Mouse (Mus musculus): Measurements from ENCODE around the gene Chac1.

The Chac1 gene

DNA sequence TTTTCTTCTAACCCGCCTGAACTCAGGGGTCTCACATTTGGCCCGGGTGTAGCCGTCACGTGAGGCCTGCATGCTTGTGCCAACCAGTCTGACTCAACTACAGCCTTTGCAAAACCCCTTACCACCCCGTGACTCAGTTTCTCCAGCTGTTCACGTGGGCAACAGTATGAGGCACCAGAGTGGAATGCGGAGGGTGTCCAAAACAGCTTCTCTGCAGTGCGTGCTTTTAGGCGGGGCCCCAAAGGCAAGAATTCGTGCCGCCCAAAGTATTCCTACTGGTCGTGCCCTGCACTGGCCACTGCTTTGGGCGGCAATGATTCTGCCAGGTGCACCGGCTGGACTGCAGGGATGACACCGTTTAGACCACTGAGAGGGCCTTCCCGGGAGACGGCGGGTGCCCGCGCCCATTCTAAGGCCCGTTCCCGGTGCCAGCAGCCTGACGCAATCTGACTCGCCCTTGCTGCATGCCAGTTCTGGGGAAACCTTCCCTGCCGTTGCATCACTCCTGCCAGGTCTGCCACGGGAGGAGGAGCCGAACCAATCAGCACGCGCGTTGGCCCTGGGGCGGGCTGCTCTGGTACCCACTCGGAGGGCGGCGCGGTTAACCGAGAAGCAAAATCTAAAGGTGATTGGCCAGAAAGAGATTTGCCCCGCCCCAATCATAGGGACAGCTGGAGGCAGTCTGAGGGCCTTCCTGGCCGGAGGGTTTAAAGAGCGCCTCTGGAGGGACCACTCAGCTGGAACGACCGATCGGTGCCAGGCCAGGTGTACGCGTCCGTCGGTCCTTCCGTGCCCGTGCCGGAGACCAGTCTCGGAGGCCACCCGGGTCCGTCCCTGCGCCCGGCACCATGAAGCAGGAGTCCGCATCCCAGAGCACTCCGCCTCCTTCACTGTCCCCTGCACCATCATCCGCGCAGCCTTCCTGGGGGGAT lies at the start of gene Chac1:
Gene Chac1, plus strand, starts transcription at position 675 of the 932 bp plus-strand sequence.
- DNase-seq (ENCODE audit: low spot score in 2 of 2), result peak; percentile 98 to 99

DNA sequence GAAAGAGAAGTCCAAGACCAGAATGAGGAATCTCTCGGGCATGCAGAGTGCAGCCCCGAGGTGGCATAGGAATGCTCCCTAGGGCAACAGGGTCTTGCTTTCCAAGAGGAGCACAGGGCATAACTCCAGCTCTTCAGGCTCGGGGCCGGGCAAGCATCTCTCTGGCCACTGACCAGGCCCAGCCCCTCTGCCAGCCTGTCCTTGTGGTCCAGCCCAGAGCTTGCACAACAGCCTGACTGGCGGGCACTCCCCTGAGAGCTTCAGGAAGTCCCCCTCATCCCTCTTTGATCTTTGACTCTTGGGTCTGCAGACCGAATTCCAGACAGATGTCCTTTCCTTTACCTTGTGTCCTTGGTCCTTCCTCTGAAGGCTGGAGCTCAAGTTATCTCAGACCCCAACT lies 48.2 kb upstream of the Chac1 start:
- DNase-seq (ENCODE audit: low spot score in 2 of 2), result no peak

DNA sequence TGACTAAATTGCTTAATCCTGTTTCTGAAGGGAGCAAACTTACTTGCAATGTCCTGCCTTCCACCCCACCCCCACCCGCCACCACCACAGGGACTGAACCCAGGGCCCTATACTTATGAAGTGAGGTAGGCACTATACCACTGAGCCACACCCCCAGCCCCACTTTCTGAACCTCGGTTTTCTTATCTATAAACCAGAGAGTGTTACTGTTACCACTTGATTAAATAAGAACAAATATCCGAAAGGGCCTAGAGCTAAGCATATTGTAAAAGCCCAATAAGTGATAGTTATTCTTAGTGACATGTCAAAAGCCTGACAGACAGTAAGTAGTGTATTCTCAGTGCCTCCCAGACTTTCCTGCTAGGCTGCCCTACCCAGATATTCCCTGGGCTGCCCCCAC lies 46.6 kb upstream of the Chac1 start:
- no peak for DNase-seq (ENCODE audit: low spot score in 2 of 2)

DNA sequence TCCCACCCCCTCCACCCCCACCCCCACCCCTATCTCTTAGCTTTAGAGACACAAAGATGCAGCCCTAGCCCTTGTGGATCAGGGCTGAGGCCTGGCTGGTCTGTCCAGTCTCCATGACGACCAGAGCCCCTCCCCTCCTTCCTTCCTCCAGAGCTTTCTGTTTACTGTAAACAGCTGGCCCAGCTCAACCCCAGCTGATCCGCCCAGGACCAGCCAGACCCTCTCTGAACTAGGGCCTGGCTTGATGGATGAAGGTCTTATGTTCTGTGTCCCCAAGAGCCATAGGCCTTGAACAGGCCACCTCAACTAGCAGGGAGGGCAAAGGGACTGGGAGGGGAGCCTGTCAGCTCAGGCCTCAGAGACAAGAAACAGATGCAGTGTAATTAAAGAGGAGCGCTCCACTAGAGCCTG lies 46.2 kb upstream of the Chac1 start:
- DNase-seq (ENCODE audit: low spot score in 2 of 2), result no peak

DNA sequence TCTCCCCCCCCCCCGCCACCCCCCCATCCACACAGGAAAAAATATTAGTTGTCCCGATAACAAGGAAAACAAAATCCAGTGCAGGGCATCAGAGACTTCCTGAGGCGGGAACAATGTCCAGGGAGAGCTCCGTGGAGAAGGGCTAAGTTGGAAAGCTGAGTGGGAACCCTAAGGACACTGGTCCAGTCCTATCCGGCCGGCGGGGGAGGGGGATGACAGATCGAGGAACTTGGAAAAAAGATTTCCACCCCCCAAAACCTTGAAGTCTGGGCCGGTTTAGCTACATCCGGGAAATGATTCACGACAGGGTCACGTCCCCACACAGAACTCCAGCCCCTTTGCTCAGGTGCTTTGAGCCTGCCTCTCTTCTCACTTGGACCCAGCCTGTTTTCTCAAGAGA lies 39.5 kb upstream of the Chac1 start:
- DNase-seq (ENCODE audit: low spot score in 2 of 2), result no peak

DNA sequence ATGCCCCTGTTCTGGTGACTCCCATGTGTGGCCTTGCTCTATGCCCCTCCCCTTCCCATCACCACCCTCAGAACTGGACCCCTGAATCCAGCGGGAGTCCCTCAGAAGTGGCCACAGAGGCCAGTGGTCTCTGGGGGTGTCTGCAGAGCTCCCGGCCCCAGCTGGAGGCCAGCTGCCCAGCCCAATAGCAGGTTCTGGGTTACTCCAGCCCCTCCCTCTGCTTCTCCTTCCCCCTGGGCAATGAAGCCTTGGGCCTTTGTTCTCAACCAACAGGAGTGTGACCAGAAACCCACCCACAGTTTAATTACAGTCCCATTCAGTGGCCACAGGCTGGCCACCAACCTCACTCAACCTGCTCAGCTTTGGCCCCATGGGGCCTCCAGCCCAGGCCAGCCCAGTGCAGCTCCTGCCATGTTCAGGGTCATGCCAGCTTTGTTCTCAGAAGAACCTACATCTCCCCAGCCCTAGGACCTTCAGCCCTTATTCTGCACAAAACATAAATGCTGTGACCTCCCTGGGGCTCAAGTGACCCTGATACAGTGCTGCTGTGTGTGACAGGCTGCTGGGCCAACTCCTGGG lies 38.6 kb upstream of the Chac1 start:
- no peak for DNase-seq (ENCODE audit: low spot score in 2 of 2)

DNA sequence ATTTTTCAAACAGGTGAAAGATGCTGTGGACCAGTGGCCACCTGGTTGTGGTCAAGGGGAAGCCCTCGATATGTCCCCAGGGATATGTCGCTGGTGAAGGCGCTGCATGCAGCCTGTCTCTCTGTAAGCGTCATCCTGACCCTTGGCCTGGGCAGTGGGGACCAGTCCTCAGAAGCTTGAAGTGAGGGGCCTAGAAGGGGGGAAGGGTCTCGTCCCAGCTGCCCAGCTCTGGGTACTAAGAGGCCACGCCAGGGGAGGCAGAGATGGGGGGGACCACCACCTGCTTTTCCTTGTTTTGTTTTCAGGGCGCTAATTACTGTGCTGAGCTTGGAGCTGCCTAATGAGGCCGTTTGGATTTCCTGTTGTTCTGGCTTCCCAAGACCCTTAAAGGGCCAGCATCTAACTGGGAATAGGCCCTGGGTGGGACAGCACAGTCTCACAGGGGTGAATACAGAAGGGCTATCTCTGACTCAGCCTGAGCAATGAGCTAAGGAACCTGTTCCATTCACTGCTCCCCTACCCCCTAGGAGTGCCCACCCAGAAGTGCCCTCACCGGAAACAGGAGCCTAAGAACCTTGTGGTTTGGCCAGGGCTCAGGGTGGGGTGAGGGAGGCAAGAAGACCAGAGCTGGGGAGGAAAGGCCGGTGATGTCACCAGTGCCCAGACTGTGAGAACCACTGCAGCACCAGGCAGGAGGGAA lies 37.1 kb upstream of the Chac1 start:
- no peak for DNase-seq (ENCODE audit: low spot score in 2 of 2)

DNA sequence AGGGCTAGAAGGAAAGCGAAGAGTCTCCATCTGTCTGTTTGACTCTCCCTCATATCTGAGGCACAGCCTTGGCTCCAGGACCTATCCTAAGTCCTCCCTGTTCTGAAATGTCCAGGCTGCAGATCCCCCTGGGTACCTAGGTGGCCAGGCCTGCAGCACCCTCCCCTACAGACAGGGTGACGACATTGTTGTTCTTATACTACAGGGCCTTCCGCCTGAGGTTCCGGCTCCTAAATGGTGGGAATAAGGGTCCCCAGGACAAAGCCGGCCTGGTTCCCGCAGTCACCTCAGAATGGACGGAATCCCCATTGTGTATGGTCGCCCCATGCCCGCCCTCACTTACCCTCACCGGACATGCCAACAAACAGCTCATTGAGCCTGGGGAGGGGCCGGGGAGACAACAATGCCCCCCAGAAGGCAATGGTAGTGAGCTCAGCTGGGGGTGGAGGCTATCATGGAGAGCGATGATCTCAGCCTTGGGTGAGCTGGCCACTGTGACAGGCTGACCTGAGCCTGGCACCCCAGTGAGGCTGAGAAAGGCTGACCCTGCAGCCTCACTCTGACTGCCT lies 36.2 kb upstream of the Chac1 start:
- DNase-seq (ENCODE audit: low spot score in 2 of 2), result no peak

DNA sequence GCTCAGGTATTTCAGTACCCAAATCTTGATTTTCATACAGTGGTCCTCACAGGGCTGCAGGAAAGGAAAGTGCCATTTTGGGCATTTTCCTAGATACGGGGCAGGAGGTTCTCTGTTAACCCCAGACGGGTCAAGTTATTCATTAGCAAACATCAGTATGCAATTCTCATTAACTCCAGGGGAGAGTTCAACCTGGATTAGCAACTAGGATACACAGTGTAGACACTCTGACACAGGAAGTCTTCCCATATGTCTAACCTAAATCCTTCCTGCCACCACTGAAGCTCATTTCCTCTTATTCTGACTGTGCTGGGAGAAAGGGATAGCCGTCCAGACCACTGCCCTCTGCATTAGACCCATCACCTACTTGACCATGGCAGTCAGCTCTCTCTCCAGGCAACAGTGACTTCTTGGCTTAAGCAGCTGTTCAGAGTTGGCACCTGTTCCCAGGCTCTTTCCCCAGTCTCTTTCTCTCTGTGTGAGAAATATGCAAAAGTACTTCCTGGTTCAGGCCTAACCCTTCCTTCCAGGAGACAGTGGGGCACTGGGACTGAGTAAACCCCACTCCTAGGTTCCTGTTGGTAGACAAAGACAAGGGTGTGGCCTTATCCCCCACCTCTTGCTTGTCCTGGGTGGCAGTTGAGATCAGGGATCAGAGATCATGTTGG lies 32.9 kb upstream of the Chac1 start:
- DNase-seq (ENCODE audit: low spot score in 2 of 2), result no peak

DNA sequence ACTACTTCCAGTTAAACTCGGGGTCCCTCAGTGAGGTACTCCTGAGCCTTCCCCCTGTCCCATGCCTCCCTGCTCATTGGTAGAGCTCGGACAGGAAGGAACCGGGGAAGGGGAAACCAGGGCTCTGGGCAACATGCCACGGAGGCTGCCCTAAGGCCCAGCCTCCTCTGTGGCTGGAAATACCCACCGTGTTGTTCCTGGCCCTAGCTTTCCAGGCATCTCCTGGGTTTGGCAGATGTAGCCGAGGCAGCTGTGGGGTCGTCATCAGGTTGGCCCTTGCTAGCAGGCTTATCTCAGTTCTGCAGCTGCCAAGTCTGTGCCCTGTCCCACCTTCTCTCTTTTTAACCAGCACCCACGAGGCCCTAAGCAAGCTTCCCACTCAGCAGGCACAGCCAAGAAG lies 30.5 kb upstream of the Chac1 start:
- DNase-seq (ENCODE audit: low spot score in 2 of 2), result no peak

DNA sequence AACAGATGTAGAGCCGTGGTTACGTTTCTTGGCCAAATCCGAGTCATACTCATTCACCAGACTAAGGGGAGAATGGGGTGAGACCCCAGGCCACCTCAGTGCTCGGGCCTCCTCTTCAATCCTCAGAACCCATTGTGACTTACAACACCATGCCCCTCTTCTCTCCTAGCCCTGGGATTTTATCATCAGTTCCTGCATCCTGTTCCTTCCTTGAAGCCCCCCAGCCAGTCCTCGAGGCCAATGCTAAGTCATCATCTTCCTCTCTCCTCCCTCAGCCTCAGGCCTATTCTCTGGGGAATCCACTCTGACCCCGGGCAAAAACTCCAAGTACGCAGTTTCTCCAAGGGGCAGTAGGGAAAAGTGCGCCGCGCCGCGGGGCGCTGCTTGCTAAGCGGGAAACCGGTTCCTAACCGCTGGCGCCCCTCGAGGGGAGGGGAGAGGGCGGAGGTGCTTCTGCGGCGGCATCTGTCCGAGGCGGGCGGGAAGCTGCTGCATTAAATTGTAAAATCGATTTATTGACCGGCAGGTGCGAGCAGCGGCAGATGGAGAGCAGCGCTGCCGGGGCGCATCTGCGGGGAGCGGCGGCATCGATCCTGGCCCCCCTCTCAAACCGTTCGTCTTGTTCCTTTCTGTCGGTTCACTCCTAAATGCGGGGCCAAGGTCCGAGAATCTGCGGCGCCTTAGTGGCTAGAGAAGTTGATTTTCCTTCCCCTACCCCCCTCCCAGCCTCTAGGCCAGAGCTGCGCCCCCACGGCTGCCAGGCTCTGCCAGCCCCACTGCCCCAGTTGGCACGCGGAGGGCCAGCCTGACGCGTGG lies 29.1 kb upstream of the Chac1 start:
- DNase-seq (ENCODE audit: low spot score in 2 of 2), result no peak

DNA sequence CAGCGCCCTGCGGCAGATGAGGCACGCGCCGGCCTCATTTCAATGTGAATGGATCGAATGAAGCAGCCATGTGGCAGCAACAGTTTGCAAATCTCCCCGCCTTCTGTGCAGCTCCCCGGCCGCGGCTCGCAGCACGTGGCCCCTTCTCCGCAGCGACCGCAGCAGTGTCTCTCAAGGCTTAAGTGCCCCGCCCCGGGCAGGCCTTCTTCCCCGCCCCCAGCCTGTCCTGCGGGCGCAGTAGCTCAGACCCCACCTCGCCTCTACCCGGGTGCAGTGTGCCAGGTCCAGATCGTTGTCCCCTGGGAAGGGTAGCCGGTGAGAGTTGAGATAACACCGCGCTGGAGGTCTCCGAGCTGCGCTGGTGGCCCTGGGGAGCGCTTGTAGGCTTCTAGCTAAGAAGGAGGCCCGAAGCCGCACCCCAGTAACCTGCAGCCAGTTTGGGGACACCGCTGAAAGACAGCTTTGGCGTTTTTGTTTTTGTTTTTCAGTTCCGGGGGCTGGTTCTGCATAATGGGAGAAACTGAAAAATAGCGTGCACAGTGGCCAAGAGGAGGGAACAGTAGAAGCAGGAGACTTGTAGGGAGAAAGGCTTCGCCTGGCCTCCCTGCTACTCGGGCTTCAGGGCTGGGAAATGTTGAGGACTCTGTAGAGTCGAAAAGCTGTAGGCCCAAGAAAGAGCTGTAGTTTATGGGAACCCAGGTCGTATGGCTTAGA lies 28.3 kb upstream of the Chac1 start:
- DNase-seq (ENCODE audit: low spot score in 2 of 2), result peak; percentile 83 to 88

DNA sequence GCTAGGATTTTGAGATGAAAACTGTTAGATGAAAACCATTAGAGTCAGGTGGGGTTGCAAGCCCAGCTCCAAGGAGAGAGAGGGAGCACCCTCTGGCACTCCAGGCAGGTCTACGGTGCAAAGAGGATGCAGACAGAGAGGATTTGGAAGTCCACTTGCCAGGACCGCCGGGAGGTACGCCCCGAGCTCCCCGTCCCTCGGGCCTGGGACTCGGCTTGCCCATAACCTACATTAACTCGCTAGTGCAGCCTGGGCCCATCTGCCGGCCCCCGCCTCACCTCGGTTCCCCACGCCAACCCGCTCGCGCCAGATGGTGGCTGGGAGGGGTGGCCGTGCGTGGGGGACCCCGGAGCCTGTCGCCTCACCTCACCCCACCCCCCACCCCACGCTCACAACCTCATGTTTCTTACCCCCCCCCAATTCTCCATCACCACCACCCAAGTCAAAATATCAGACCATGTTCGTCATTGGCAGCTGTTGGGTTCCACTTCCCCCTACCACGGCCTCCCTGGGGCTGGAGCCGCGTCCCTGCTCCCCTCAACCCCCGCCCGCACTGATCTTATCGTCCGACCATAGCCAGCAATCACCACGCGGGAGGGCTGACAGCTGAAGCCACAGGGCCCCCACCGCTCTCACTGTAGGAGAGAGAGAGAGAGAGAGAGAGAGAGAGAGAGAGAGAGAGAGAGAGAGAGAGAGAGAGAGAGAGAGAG lies 27.0 kb upstream of the Chac1 start:
- DNase-seq (ENCODE audit: low spot score in 2 of 2), result no peak

DNA sequence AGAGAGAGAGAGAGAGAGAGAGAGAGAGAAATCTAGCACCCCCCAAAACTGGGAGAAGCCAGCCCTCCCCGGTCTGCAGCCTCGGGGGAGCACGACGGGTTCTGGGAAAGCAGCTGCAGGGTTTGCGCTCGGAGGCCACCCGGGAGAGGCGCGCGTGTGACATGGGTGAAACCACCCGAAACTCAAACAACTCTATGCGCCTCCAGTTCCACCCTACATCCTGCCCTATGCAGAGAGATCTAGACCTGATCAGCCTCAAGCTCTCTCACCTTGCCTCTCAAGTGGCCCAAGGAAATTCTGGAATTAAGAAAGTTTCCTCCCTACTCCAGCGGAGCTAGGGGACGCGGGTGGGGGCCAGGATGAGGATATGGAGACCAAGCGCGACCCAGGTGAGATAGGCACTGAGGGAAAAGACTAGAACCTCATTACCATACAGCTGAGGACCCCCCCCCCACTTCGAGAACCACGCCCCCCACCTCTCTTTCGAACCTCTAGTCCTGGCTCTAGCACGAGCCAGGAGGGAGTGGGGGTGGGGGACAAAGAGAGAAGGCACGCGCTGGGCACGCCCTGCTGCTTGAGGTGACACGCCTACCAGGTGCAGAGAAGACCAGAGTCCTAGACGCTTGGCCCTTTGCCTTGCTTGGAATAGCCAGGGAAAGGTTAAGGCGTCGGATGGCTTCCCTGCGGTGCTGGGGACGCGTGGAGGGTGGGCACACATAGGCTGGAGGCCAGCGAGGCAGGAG lies 26.3 kb upstream of the Chac1 start:
- DNase-seq (ENCODE audit: low spot score in 2 of 2), result no peak

DNA sequence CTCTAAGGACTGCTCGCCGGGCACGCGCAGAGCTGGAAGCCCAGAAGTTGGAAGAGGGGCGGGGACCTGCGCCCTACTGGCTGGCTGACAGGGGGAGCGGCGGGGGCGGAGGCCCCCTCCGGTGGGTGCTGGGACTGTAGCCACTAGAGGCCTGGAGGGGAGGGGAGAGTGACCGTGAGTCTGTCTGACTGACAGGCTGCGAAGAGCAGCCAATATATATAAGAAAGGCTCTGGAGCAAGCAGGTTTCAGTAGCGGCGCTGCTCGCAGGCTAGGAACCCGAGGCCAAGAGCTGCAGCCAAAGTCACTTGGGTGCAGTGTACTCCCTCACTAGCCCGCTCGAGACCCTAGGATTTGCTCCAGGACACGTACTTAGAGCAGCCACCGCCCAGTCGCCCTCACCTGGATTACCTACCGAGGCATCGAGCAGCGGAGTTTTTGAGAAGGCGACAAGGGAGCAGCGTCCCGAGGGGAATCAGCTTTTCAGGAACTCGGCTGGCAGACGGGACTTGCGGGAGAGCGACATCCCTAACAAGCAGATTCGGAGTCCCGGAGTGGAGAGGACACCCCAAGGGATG lies 25.4 kb upstream of the Chac1 start, which contains the start of gene Dll4:
Gene Dll4, plus strand, starts transcription at position 217 of the 576 bp plus-strand sequence.
- no peak for DNase-seq (ENCODE audit: low spot score in 2 of 2)

DNA sequence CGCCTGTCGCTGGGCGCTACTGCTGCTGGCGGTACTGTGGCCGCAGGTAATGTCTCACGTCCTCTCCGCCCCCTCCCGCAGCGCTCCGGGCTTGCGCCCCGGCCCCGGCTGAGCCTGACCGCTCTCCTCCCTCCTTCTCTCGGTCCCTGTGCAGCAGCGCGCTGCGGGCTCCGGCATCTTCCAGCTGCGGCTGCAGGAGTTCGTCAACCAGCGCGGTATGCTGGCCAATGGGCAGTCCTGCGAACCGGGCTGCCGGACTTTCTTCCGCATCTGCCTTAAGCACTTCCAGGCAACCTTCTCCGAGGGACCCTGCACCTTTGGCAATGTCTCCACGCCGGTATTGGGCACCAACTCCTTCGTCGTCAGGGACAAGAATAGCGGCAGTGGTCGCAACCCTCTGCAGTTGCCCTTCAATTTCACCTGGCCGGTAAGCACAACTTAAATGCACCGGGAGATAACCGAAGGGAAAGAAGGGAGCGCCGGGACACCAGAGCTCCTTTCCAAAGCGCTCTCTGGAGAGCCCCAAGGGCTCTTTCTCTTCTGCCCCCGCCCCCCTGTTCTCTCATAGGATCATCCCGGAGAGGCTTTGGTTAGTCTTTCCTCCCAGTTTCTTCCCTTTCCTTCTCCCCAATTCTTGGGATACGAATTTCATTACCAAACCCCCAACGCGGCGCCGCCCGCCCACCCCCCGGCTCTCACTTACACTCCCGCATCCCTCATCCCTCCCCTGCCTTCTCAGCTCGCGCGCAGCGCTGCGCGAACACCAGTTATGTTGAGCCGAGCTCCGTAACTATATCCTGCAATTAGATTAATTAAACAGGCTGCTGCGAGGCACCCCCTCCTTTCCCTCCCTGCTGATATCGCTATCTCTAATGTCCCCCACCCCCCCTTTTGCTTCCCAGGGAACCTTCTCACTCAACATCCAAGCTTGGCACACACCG lies 24.6 kb upstream of the Chac1 start:
- DNase-seq (ENCODE audit: low spot score in 2 of 2), result peak in 1 of 2 experiments; percentile 55

DNA sequence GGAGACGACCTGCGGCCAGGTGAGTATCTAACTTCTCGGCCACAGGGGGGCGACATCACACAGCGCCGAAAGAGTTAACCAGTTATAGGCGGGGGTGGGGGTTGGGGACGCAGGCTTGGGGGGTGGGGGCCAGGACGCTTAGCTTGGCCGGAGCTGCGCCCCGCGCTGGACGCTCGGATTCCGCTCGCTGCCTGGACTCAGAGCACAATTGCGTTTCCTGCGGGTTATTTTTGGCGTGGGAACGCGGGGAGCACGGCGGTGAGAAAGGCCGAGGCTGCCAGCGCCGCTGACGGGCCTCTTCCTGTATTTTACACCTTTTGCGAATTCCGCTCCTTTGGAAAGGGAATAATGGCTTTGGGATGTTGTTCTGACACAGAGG lies 23.9 kb upstream of the Chac1 start:
- DNase-seq (ENCODE audit: low spot score in 2 of 2), result peak in 1 of 2 experiments; percentile 57

All from right cerebral cortex, postnatal 10 days (tissue).